Mouse (Mus musculus): ENCODE data around the gene Rheb. TPM values are rescaled to one million over a fixed set of nuclear protein-coding genes. Genes with fewer than 3 reads are reported as not detected.
"Not testable (repeated sequence)": the region's sequence is repeated elsewhere in the genome, so short reads cannot be mapped to it uniquely, and the experiment has no call there.

The Rheb gene
- polyA plus RNA-seq, 1 experiment from 2014 or later, result 183 TPM

- 93% methylated on average over 3 of the region's 3 CpGs for WGBS
- Histone ChIP-seq H3K27ac (no peak overlapping the region), H3K9me3 (no peaks in the 10 kb centered on the region), H3K9ac (no peak overlapping the region), H3K36me3 (no peaks in the 10 kb centered on the region), H3K4me1 (no peaks in the 10 kb centered on the region), H3K4me3 (no peak overlapping the region), H3K4me2 (replicated peaks) (no peak overlapping the region), H3K27me3 (replicated peaks) (no peaks in the 10 kb centered on the region)
- no peak for ATAC-seq (ENCODE audit: low FRiP score, low read depth)
Observed at GRCm38 (mm10) chr5:24831912-24832311, 10.5 kb downstream of the Rheb start.

GRCm38 (mm10) chr5:24828446-24828845 is 14.0 kb downstream of the Rheb start:
- Histone ChIP-seq H3K27ac (no peak overlapping the region), H3K36me3 (no peaks in the 10 kb centered on the region), H3K9me3 (no peaks in the 10 kb centered on the region), H3K4me2 (replicated peaks) (no peak overlapping the region), H3K4me1 (no peaks in the 10 kb centered on the region; the same call in 1 of the 2 replicates), H3K9ac (no peak overlapping the region), H3K27me3 (replicated peaks) (no peaks in the 10 kb centered on the region), H3K4me3 (no peak overlapping the region)
- no peak for ATAC-seq (ENCODE audit: low FRiP score, low read depth)
- 97% methylated on average over 3 of the region's 3 CpGs for WGBS

GRCm38 (mm10) chr5:24827173-24827572 is 15.3 kb downstream of the Rheb start:
- Histone ChIP-seq H3K27me3 (replicated peaks) (no peaks in the 10 kb centered on the region), H3K4me1 (no peaks in the 10 kb centered on the region; the same call in 1 of the 2 replicates), H3K36me3 (no peaks in the 10 kb centered on the region), H3K4me2 (replicated peaks) (no peak overlapping the region), H3K4me3 (no peak overlapping the region), H3K9me3 (no peaks in the 10 kb centered on the region), H3K27ac (no peak overlapping the region), H3K9ac (no peak overlapping the region)
- no peak for ATAC-seq (ENCODE audit: low FRiP score, low read depth)
- WGBS, result 97% methylated on average over 2 of the region's 2 CpGs

GRCm38 (mm10) chr5:24826056-24826770 is 16.2 kb downstream of the Rheb start:
- Histone ChIP-seq H3K4me2 (replicated peaks) (no peak overlapping the region), H3K9ac (no peak overlapping the region), H3K27me3 (replicated peaks) (no peaks in the 10 kb centered on the region), H3K9me3 (no peaks in the 10 kb centered on the region), H3K27ac (no peak overlapping the region), H3K4me1 (no peaks in the 10 kb centered on the region; the same call in 1 of the 2 replicates), H3K4me3 (no peak overlapping the region), H3K36me3 (no peaks in the 10 kb centered on the region)
- WGBS, result 92% methylated on average over 9 of the region's 9 CpGs
- ATAC-seq (ENCODE audit: low FRiP score, low read depth), result no peak

- H3K27ac ChIP-seq, result no peak overlapping the region
- H3K9ac ChIP-seq, result no peak overlapping the region
- ATAC-seq (ENCODE audit: low FRiP score, low read depth), result no peak
- H3K4me2 ChIP-seq (replicated peaks), result no peak overlapping the region
- no peak overlapping the region for H3K4me3 ChIP-seq
- no peaks in the 10 kb centered on the region for H3K9me3 ChIP-seq
- no peaks in the 10 kb centered on the region for H3K36me3 ChIP-seq
- 85% methylated on average over 4 of the region's 4 CpGs for WGBS
- no peaks in the 10 kb centered on the region; the same call in 1 of the 2 replicates for H3K4me1 ChIP-seq
- H3K27me3 ChIP-seq (replicated peaks), result no peaks in the 10 kb centered on the region
Observed at GRCm38 (mm10) chr5:24825365-24826055, 16.9 kb downstream of the Rheb start.

GRCm38 (mm10) chr5:24823864-24824405 is 18.5 kb downstream of the Rheb start:
- no peak overlapping the region for H3K4me3 ChIP-seq
- no peaks in the 10 kb centered on the region for H3K9me3 ChIP-seq
- 78% methylated on average over 6 of the region's 6 CpGs for WGBS
- H3K36me3 ChIP-seq, result no peaks in the 10 kb centered on the region
- H3K4me2 ChIP-seq (replicated peaks), result no peak overlapping the region
- no peak for ATAC-seq (ENCODE audit: low FRiP score, low read depth)
- H3K27ac ChIP-seq, result no peak overlapping the region
- no peaks in the 10 kb centered on the region; the same call in 1 of the 2 replicates for H3K4me1 ChIP-seq
- H3K9ac ChIP-seq, result no peak overlapping the region
- H3K27me3 ChIP-seq (replicated peaks), result no peaks in the 10 kb centered on the region

- ATAC-seq (ENCODE audit: low FRiP score, low read depth), result no peak
- H3K36me3 ChIP-seq, result no peaks in the 10 kb centered on the region
- no peak overlapping the region for H3K4me3 ChIP-seq
- H3K4me1 ChIP-seq, result no peaks in the 10 kb centered on the region; the same call in 1 of the 2 replicates
- no peaks in the 10 kb centered on the region for H3K27me3 ChIP-seq (replicated peaks)
- no peaks in the 10 kb centered on the region for H3K9me3 ChIP-seq
- no peak overlapping the region for H3K27ac ChIP-seq
- H3K9ac ChIP-seq, result no peak overlapping the region
- WGBS, result 75% methylated on average over 3 of the region's 3 CpGs
- no peak overlapping the region for H3K4me2 ChIP-seq (replicated peaks)
Observed at GRCm38 (mm10) chr5:24822781-24823180, 19.6 kb downstream of the Rheb start.

- H3K4me2 ChIP-seq (replicated peaks); H3K4me1 ChIP-seq; H3K36me3 ChIP-seq; H3K9ac ChIP-seq; H3K9me3 ChIP-seq; H3K27ac ChIP-seq; H3K4me3 ChIP-seq; H3K27me3 ChIP-seq (replicated peaks); ATAC-seq (ENCODE audit: low FRiP score, low read depth): not testable (repeated sequence)
- WGBS, result 88% methylated on average over 3 of the region's 3 CpGs
Observed at GRCm38 (mm10) chr5:24822231-24822630, 20.2 kb downstream of the Rheb start.

GRCm38 (mm10) chr5:24821403-24821841 is 21.0 kb downstream of the Rheb start:
- H3K4me3 ChIP-seq, result no peak overlapping the region
- no peak overlapping the region for H3K4me2 ChIP-seq (replicated peaks)
- 86% methylated on average over 3 of the region's 3 CpGs for WGBS
- no peaks in the 10 kb centered on the region; the same call in 1 of the 2 replicates for H3K4me1 ChIP-seq
- no peak for ATAC-seq (ENCODE audit: low FRiP score, low read depth)
- H3K9me3 ChIP-seq, result no peaks in the 10 kb centered on the region
- H3K36me3 ChIP-seq, result peaks cover 10% of the 10 kb centered on the region
- H3K27ac ChIP-seq, result no peak overlapping the region
- no peak overlapping the region for H3K9ac ChIP-seq
- H3K27me3 ChIP-seq (replicated peaks), result no peaks in the 10 kb centered on the region

GRCm38 (mm10) chr5:24820627-24821026 is 21.8 kb downstream of the Rheb start:
- no peak overlapping the region for H3K9ac ChIP-seq
- ATAC-seq (ENCODE audit: low FRiP score, low read depth), result no peak
- H3K4me2 ChIP-seq (replicated peaks), result no peak overlapping the region
- H3K27ac ChIP-seq, result no peak overlapping the region
- no peak overlapping the region for H3K4me3 ChIP-seq
- WGBS, result 78% methylated on average over 5 of the region's 5 CpGs
- H3K36me3 ChIP-seq, result peaks cover 12% of the 10 kb centered on the region
- H3K9me3 ChIP-seq, result no peaks in the 10 kb centered on the region
- H3K27me3 ChIP-seq (replicated peaks), result no peaks in the 10 kb centered on the region
- H3K4me1 ChIP-seq, result no peaks in the 10 kb centered on the region; the same call in 1 of the 2 replicates

- Histone ChIP-seq H3K9ac (no peak overlapping the region), H3K27me3 (replicated peaks) (no peaks in the 10 kb centered on the region), H3K9me3 (no peaks in the 10 kb centered on the region), H3K27ac (no peak overlapping the region), H3K4me3 (no peak overlapping the region), H3K36me3 (peaks cover 39% of the 10 kb centered on the region), H3K4me2 (replicated peaks) (no peak overlapping the region), H3K4me1 (no peaks in the 10 kb centered on the region)
- ATAC-seq (ENCODE audit: low FRiP score, low read depth), result no peak
- WGBS, result 70% methylated on average over 4 of the region's 4 CpGs
Observed at GRCm38 (mm10) chr5:24817191-24817590, 25.2 kb downstream of the Rheb start.

- no peaks in the 10 kb centered on the region for H3K4me1 ChIP-seq
- H3K27ac ChIP-seq, result no peak overlapping the region
- H3K36me3 ChIP-seq, result peaks cover 57% of the 10 kb centered on the region
- H3K9ac ChIP-seq, result no peak overlapping the region
- ATAC-seq (ENCODE audit: low FRiP score, low read depth), result no peak
- 78% methylated on average over 3 of the region's 3 CpGs for WGBS
- H3K4me2 ChIP-seq (replicated peaks), result no peak overlapping the region
- H3K4me3 ChIP-seq, result no peak overlapping the region
- H3K9me3 ChIP-seq, result no peaks in the 10 kb centered on the region
- H3K27me3 ChIP-seq (replicated peaks), result no peaks in the 10 kb centered on the region
Observed at GRCm38 (mm10) chr5:24813946-24814345, 28.5 kb downstream of the Rheb start.

Data from neural tube, embryonic 12.5 days (tissue).